Mouse (Mus musculus) left cerebral cortex, adult 8-10 months (tissue): ENCODE measurements around the gene Nfatc2ip. TPM values are rescaled to one million over a fixed set of nuclear protein-coding genes. Genes with fewer than 3 reads are reported as not detected.
"Not testable (repeated sequence)": the region's sequence is repeated elsewhere in the genome, so short reads cannot be mapped to it uniquely, and the experiment has no call there.

Experiments used
- DNase-seq, 2 experiments: peaks; one replicate each; pipeline ENCODE4 v3.0.0; 2022; ENCODE audit warnings: low spot score in 2 of 2
- total RNA-seq, 4 experiments: library from RNA; stranded (reverse); gene quantifications; 2 replicates each; pipeline ENCODE4 v1.2.4; 2022

Gene Nfatc2ip
- total RNA-seq, 4 experiments from 2014 or later: 4.4 to 6.4 (median 5.3) TPM

DNA sequence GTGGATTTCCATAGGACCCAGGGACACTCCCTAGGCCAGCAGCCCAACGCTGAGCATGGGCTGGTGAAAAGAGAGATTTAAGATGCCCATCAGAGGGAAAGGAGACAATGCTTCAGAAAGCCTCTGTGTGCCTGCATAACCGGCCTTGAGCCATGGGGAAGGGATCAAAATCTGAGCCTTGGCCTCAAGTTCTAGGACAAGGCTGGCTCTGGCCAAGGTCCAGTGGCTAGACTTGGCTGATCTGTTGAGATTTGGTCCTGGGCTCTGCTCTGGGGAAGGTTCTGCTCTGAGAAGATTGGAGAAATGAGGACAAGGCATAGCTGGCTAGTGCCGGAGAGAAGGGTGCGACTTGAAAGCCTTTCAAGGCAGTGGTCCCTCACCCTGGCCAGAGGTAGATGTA is 14.5 kb upstream of the Nfatc2ip start:
- DNase-seq: no peak

DNA sequence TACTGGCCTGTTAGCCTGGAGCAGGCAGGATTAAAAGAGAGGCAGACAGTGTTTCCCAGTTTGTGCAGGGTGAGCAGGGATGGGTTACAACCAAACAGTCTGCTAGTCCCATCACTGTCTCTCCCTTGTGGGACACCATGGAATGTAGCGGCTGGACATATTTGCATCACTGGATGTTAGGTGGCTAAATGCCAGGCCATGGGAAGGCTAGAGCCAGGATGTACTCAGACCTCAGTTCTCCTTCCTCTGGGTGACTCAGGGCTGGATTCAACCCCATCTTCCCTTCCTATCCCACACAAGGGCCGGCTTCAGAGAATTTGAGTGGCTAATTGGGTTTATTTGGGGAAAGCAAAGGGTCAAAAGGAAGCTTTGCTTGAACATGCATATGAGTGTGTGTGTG is 12.1 kb upstream of the Nfatc2ip start:
- no peak for DNase-seq

DNA sequence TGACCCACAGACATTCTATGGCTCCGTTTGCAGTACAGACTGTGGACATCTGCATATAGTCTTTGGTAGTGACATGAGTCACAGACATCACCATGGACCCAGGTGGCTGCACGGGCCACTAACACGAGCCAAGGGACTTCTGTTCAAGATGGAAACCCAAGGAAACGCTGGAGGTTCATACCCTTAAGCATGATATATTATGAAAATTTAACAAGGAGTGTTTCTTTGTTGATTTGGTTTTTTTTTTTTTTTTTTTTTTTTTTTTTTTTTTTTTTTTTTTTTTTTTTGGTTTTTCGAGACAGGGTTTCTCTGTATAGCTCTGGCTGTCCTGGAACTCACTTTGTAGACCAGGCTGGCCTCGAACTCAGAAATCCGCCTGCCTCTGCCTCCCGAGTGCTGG is 6.0 kb upstream of the Nfatc2ip start:
- not testable (repeated sequence) for DNase-seq

DNA sequence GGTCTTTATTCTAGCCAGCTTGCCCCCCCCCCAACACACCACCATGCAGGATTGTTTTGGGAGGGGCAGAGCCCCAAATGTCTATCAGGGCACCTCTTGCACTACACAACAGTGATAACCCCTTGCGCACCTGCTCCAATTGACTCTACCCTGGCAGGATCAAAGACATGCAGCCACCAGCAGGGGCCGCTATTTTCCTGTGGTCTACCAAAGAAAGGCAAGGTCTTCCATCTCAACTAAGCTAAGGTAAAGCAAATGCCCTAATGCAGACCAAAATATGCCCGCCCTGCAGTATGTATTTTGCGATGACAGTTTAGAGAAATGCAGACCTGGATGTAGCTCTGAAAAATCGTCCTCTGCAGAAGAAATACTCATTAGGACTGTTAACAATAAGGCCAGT is 3.0 kb upstream of the Nfatc2ip start:
- peak; percentile 19 to 48 for DNase-seq

GRCm38 (mm10) chr7:126397822-126398221 is 1.3 kb upstream of the Nfatc2ip start:
- no peak for DNase-seq

GRCm38 (mm10) chr7:126397221-126397620 is 684 bp upstream of the Nfatc2ip start:
- DNase-seq: no peak

DNA sequence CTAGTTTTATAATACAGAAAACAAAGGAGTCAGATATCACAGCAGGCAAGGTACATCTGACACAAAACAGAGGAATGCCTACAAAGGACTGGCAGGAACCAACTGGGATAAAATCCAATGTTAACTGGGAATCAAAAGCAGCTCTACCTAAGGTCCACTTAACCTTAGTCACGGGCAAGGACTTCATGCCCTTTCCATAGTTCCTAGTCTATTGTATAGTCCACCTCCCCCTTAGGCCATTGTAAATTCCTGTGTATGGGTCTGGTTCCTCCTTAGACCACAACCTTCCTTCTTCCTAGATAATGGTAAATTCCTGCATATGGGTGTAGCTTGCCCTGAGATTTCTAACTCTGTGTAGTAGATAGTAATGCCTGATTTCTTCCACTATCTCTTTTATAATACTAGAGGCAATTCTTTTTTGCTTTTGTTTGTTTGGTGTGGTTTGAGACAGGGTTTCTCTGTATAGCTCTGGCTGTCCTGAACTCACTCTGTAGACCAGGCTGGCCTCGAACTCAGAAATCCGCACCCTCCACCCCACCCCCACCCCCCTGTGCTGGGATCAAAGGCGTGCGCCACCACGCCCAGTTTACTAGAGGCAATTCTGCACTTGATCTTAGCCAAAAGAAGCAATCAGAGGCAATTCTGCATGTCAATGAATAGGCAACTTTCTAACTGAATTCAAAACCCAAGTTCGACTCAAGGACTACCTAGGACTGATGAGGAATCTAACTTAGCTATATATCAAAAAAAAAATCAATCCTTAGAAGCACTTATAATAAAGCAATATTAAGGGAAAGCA is 4.3 kb downstream of the Nfatc2ip start:
- not testable (repeated sequence) for DNase-seq

GRCm38 (mm10) chr7:126388185-126388584 is 8.4 kb downstream of the Nfatc2ip start:
- no peak for DNase-seq

DNA sequence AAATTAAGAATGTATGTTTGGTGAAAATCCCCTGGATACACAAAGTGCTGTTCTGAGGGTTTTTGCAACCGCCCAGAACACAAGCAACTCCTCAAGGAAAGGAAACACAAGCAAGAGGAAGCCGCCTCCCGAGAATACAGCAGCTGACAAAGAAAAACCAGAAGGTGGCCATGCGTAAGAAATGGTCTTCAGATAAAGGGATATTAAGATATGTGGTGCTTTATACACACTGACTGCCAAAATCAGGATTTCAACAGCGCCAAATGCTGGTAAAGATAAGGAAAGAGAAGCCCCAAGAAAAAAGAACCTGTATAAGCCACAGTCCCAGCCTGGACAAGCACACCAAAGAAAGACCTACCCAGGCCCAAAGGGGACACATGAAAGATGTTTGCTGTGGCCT is 13.0 kb downstream of the Nfatc2ip start:
- no peak for DNase-seq

GRCm38 (mm10) chr7:126377278-126378158 is 19.0 kb downstream of the Nfatc2ip start, which contains the start of gene Spns1:
Gene Spns1, minus strand, starts transcription at chr7:126377450.
- peak; percentile 96 to 98 for DNase-seq

GRCm38 (mm10) chr7:126376903-126377277 is 19.6 kb downstream of the Nfatc2ip start:
- peak in 1 of 2 experiments; percentile 18 for DNase-seq

- no peak for DNase-seq
Measured at GRCm38 (mm10) chr7:126375012-126375411, 21.5 kb downstream of the Nfatc2ip start.

DNA sequence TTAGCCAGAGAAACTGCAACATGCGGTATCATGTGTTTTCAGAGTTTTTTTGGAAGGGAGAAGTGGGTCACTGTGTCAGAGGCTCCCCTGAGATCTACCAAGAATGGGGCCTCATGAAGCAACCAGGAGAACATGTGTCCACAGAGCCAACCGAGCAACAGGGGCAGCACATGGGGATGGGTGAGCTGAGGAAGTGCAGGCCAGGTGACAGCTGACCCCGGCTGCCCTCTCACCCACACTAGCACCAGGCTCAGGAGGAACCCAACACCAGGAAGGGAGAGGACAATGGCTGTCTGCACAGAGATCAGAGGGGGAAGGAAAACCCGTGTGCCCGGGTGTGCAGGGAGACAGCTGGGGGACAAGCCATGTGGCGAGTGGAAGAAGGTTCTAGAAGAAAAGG is 22.0 kb downstream of the Nfatc2ip start:
- no peak for DNase-seq

- DNase-seq: no peak
Measured at GRCm38 (mm10) chr7:126373007-126373406, 23.5 kb downstream of the Nfatc2ip start.

DNA sequence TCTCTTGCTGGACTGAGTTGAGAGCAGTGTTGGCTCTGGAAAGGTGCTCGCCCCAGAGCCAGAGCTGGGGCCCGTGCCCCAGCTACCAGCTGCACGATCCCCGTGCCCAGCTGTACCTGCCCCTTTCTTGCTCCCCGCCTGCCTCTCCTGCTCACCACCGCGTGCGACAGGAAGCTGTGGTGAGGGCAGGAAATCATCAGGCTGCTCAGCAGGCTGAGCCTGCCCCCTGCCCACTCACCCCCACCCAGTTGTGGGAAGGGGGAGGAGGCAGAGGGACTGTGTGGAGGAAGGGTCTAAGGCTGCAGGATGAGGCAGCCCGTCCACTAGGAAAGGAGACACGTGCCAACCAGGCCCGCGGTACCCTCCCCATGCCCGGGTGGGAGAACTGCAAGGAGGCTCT is 27.1 kb downstream of the Nfatc2ip start, which contains the start of gene Lat:
Gene Lat (minus strand): TSS at position 178 of the 400 bp plus-strand sequence.
- no peak for DNase-seq

DNA sequence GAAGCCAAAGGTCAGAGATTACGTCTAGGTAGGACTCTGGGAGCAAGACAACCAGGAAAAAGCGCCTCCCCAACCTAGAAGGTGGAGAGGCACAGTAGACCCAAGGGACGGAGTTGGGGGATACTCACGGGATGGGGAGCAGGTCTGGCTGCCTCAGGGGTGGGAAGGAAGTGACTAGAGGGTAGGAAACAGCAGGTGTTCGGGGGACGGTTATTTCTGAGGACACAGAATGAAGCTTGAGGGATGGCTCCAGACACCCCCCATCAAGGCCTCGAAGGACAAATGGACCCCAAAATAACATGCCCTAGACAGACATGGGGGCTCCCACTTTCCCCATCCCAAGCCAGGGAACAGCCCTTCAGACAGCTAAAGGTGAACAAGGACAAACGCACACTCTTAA is 28.2 kb downstream of the Nfatc2ip start:
- no peak for DNase-seq

- no peak for DNase-seq
Measured at GRCm38 (mm10) chr7:126367636-126368035, 28.9 kb downstream of the Nfatc2ip start.

GRCm38 (mm10) chr7:126363038-126363437 is 33.5 kb downstream of the Nfatc2ip start:
- no peak for DNase-seq

DNA sequence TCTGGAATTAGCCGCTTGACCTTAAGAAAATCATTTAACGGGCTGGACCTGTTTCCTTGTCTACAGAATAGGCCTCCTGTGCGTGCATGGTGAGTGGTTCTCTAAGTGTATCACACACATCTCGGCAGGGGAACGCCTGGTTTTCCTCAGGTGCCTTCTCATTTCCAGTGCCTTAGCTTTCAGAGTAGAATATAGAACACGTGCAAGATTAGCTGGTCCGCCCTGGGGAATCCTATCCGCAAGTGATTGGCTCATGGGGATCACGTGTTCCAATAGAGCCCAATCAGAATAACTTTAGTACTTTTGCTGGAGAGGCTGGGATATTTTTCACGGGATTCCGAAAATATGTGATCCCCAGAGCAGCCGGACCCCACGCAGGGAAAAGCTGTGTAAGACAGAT is 37.5 kb downstream of the Nfatc2ip start:
- no peak for DNase-seq

DNA sequence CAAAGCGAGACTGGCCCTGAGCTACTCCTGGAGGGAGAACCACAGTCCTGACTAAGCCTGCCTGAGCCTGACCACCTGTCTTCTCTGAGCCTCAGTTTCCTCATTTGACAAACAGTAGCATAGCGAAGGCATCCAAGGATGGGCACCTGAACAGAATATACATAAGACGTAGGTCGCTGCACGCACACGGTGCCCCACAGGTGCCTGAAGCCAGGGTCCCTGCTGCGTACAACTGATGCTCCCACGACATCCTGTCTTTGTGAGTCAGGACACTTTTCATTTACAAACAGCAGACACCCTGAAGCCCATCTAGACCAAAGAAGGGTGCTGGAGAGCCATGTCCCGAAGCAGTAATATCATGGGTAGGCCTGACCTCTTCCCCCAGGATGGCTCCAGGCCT is 38.1 kb downstream of the Nfatc2ip start:
- DNase-seq: no peak

DNA sequence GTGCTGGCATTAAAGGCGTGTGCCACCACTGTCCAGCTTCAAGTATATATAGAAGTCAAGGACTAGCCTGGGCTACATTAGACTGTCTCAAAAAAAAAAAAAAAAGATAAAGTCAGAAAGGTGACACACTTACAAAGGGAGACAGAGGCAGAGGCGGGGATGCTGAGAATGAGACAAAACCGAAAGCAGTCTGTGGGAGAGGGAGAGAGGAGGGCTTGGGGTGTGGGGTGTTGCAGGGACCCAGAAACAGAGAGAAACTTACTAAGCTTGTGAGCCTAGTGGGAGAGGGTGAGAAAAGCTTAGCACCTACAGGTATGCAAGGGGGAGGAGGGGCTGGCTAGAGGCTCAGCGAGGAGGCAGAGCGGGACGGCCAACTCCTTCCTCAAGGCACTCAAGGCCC is 38.7 kb downstream of the Nfatc2ip start:
- DNase-seq: no peak
